Mouse (Mus musculus): ENCODE measurements around the gene Phyhd1.

Phyhd1 gene

GRCm38 (mm10) chr2:30265767-30266253, at the start of gene Phyhd1:
Phyhd1 (plus strand) TSS chr2:30266203.
- in situ Hi-C loops (cut with MboI; ENCODE audit: low sequenced_read_pairs), result no loop called here

- in situ Hi-C loops (cut with MboI; ENCODE audit: low sequenced_read_pairs), result no loop called here
These were observed 49.7 kb upstream of the Phyhd1 start for GRCm38 (mm10) chr2:30216293-30216692.

- in situ Hi-C loops (cut with MboI; ENCODE audit: low sequenced_read_pairs), result no loop called here
These were observed 30.4 kb upstream of the Phyhd1 start for GRCm38 (mm10) chr2:30235593-30235992.

GRCm38 (mm10) chr2:30236426-30237198, 29.4 kb upstream of the Phyhd1 start:
- in situ Hi-C loops (cut with MboI; ENCODE audit: low sequenced_read_pairs), result no loop called here

- in situ Hi-C loops (cut with MboI; ENCODE audit: low sequenced_read_pairs), result no loop called here
These were observed 28.7 kb upstream of the Phyhd1 start, which contains the start of gene Lrrc8a for GRCm38 (mm10) chr2:30237199-30237880. Lrrc8a (plus strand) TSS chr2:30237715.

- in situ Hi-C loops (cut with MboI; ENCODE audit: low sequenced_read_pairs), result no loop called here
These were observed 28.1 kb upstream of the Phyhd1 start for GRCm38 (mm10) chr2:30237881-30238280.

GRCm38 (mm10) chr2:30238906-30239465, 27.0 kb upstream of the Phyhd1 start:
- in situ Hi-C loops (cut with MboI; ENCODE audit: low sequenced_read_pairs), result no loop called here

- in situ Hi-C loops (cut with MboI; ENCODE audit: low sequenced_read_pairs), result no loop called here
These were observed 26.2 kb upstream of the Phyhd1 start for GRCm38 (mm10) chr2:30239777-30240176.

- in situ Hi-C loops (cut with MboI; ENCODE audit: low sequenced_read_pairs), result no loop called here
These were observed 25.7 kb upstream of the Phyhd1 start, which contains the start of gene Gm28035 for GRCm38 (mm10) chr2:30240267-30240666. Gm28035 (plus strand) TSS chr2:30240567.

GRCm38 (mm10) chr2:30242509-30242908, 23.5 kb upstream of the Phyhd1 start:
- in situ Hi-C loops (cut with MboI; ENCODE audit: low sequenced_read_pairs), result no loop called here

GRCm38 (mm10) chr2:30243391-30243790, 22.6 kb upstream of the Phyhd1 start:
- in situ Hi-C loops (cut with MboI; ENCODE audit: low sequenced_read_pairs), result no loop called here

GRCm38 (mm10) chr2:30244595-30245178, 21.3 kb upstream of the Phyhd1 start:
- in situ Hi-C loops (cut with MboI; ENCODE audit: low sequenced_read_pairs), result no loop called here

- in situ Hi-C loops (cut with MboI; ENCODE audit: low sequenced_read_pairs), result no loop called here
These were observed 19.0 kb upstream of the Phyhd1 start for GRCm38 (mm10) chr2:30247036-30247435.

GRCm38 (mm10) chr2:30247681-30248080, 18.3 kb upstream of the Phyhd1 start:
- in situ Hi-C loops (cut with MboI; ENCODE audit: low sequenced_read_pairs), result no loop called here

GRCm38 (mm10) chr2:30249182-30249581, 16.8 kb upstream of the Phyhd1 start:
- in situ Hi-C loops (cut with MboI; ENCODE audit: low sequenced_read_pairs), result no loop called here

- in situ Hi-C loops (cut with MboI; ENCODE audit: low sequenced_read_pairs), result no loop called here
These were observed 15.6 kb upstream of the Phyhd1 start for GRCm38 (mm10) chr2:30250166-30251128.

- in situ Hi-C loops (cut with MboI; ENCODE audit: low sequenced_read_pairs), result no loop called here
These were observed 14.4 kb upstream of the Phyhd1 start for GRCm38 (mm10) chr2:30251417-30252104.

- in situ Hi-C loops (cut with MboI; ENCODE audit: low sequenced_read_pairs), result no loop called here
These were observed 13.5 kb upstream of the Phyhd1 start for GRCm38 (mm10) chr2:30252521-30252920.

- in situ Hi-C loops (cut with MboI; ENCODE audit: low sequenced_read_pairs), result no loop called here
These were observed 12.2 kb upstream of the Phyhd1 start for GRCm38 (mm10) chr2:30253809-30254208.

All from CH12F3 (cell line).